Mouse (Mus musculus) heart, adult 2 months (tissue): ENCODE results near the gene Lcor.

Experiments
- CTCF ChIP-seq: fragments of 200-600 bp; IDR thresholded peaks from 2 replicates; pipeline ENCODE4 v1.8.1; 2022; ENCODE audit warnings: antibody characterized with exemption, mild to moderate bottlenecking, moderate library complexity
- EP300 ChIP-seq: fragments of 200-500 bp; IDR thresholded peaks from 2 replicates; pipeline ENCODE4 v1.6.1; 2011; ENCODE audit warnings: low read depth, low read length, control low read depth; ENCODE audit not compliant: insufficient read depth
- POLR2A ChIP-seq: fragments of 200-500 bp; IDR thresholded peaks from 2 replicates; pipeline ENCODE4 v1.6.1; 2011; ENCODE audit warnings: mild to moderate bottlenecking, low read depth, low read length, control low read depth; ENCODE audit not compliant: insufficient read depth

- no peak for TF ChIP-seq POLR2A
- no peak for TF ChIP-seq EP300
- TF ChIP-seq CTCF, result no peak
Observed at GRCm38 (mm10) chr19:41495382-41496032, 13.1 kb downstream of the Lcor start.
